Mouse (Mus musculus) hindbrain, embryonic 11.5 days (tissue): ENCODE data around the gene Cbarp. TPM values are rescaled to one million over a fixed set of nuclear protein-coding genes. Genes with fewer than 3 reads are reported as not detected.

Experiments
- ATAC-seq: fragments of 200-750 bp; cut with Nextera tagmentation; 2 replicates; pipeline ENCODE4 v1.8.0; 2017; ENCODE audit warnings: mild to moderate bottlenecking, moderate TSS enrichment, moderate library complexity; ENCODE audit not compliant: low FRiP score
- DNase-seq: peaks from one replicate; pipeline ENCODE4 v3.0.0-alpha.2; 2015; ENCODE audit warnings: low spot score
- H3K27ac ChIP-seq: fragments of 300-500 bp; sonication (generic); 2 replicates; pipeline ENCODE4 v1.5.1; 2014; ENCODE audit warnings: mild to moderate bottlenecking, low read depth, low read length
- H3K27me3 ChIP-seq: fragments of 300-500 bp; sonication (generic); 2 replicates; pipeline ENCODE4 v1.6.1; 2014; ENCODE audit warnings: mild to moderate bottlenecking, low read length, moderate library complexity, mixed read lengths; ENCODE audit not compliant: control insufficient read depth, insufficient read depth
- H3K36me3 ChIP-seq: fragments of 300-500 bp; sonication (generic); 2 replicates; pipeline ENCODE4 v1.6.1; 2014; ENCODE audit warnings: mild to moderate bottlenecking, low read length, moderate library complexity, mixed read lengths; ENCODE audit not compliant: control insufficient read depth, insufficient read depth
- H3K4me1 ChIP-seq: fragments of 300-500 bp; sonication (generic); replicated peaks from 2 replicates; pipeline ENCODE4 v1.6.1; 2014; ENCODE audit warnings: low read length, mixed read lengths; ENCODE audit not compliant: control insufficient read depth, insufficient read depth
- H3K4me2 ChIP-seq: fragments of 300-500 bp; sonication (generic); replicated peaks from 2 replicates; pipeline ENCODE4 v1.6.1; 2014; ENCODE audit warnings: mild to moderate bottlenecking, low read depth, low read length
- H3K4me3 ChIP-seq: fragments of 300-500 bp; sonication (generic); 2 replicates; pipeline ENCODE4 v1.5.1; 2014; ENCODE audit warnings: low read depth, low read length
- H3K9ac ChIP-seq: fragments of 300-500 bp; sonication (generic); 2 replicates; pipeline ENCODE4 v1.6.1; 2014; ENCODE audit warnings: low read depth, low read length
- H3K9me3 ChIP-seq: fragments of 300-500 bp; sonication (generic); 2 replicates; pipeline ENCODE4 v1.6.1; 2016; ENCODE audit warnings: low read length; ENCODE audit not compliant: control insufficient read depth
- WGBS: fragments of 180-500 bp; shearing (Covaris S2); extraction: QIAGEN DNeasy Blood & Tissue Kit; methylation state at CpG from one replicate; pipeline ENCODE4 v1.1.7; 2014; 5-methylcytosine and 5-hydroxymethylcytosine counted together
- polyA plus RNA-seq: library from polyadenylated mRNA; unstranded; fragments of >200 nt; fragmentation: Nextera tagmentation; extraction: Ambion mirVana; gene quantifications from 2 replicates; pipeline ENCODE4 v1.2.1, GENCODE M21; 2014

The Cbarp gene
- polyA plus RNA-seq, 1 experiment from 2014 or later = 16.7 TPM

GRCm38 (mm10) chr10:80107678-80108077 lies 33.0 kb downstream of the Cbarp start:
- H3K4me2 ChIP-seq = no peak overlapping the region; the same call in 1 of the 2 replicates
- H3K9me3 ChIP-seq = no peaks in the 10 kb centered on the region
- no peaks in the 10 kb centered on the region for H3K4me1 ChIP-seq
- ATAC-seq (no peak), DNase-seq (no peak)
- 65% methylated on average over 6 of the region's 6 CpGs for WGBS
- H3K27ac ChIP-seq = 0 out of 2 replicates have a peak overlapping the region, but pooled peaks have one; percentile 17
- no peaks in the 10 kb centered on the region for H3K27me3 ChIP-seq
- no peak overlapping the region for H3K9ac ChIP-seq
- H3K36me3 ChIP-seq = no peaks in the 10 kb centered on the region
- no peak overlapping the region for H3K4me3 ChIP-seq

- Histone ChIP-seq H3K9me3 (no peaks in the 10 kb centered on the region), H3K4me3 (no peak overlapping the region), H3K27ac (no peak overlapping the region), H3K36me3 (no peaks in the 10 kb centered on the region), H3K27me3 (no peaks in the 10 kb centered on the region), H3K9ac (no peak overlapping the region), H3K4me1 (no peaks in the 10 kb centered on the region; the same call in 1 of the 2 replicates), H3K4me2 (no peak overlapping the region)
- no peak for DNase-seq
- 54% methylated on average over 5 of the region's 5 CpGs for WGBS
- ATAC-seq = no peak
Observed at GRCm38 (mm10) chr10:80105926-80106325, 34.7 kb downstream of the Cbarp start.

- Histone ChIP-seq H3K9me3 (no peaks in the 10 kb centered on the region), H3K4me3 (no peak within 1 kb of the TSS), H3K9ac (no peak within 1 kb of the TSS), H3K36me3 (no peaks in the 10 kb centered on the region), H3K27me3 (no peaks in the 10 kb centered on the region), H3K27ac (no peak within 1 kb of the TSS), H3K4me2 (no peak within 1 kb of the TSS), H3K4me1 (no peaks in the 10 kb centered on the region; the same call in 1 of the 2 replicates)
- ATAC-seq = no peak
- DNase-seq = no peak
- WGBS = 73% methylated on average over 5 of the region's 5 CpGs
Observed at GRCm38 (mm10) chr10:80105460-80105859, 35.2 kb downstream of the Cbarp start, which contains the start of gene Sbno2. Gene Sbno2, minus strand, starts transcription at chr10:80105571.

- H3K9ac ChIP-seq = no peak overlapping the region
- no peak overlapping the region for H3K4me3 ChIP-seq
- no peak for ATAC-seq
- H3K9me3 ChIP-seq = no peaks in the 10 kb centered on the region
- WGBS = 80% methylated on average over 3 of the region's 3 CpGs
- DNase-seq = no peak
- H3K36me3 ChIP-seq = no peaks in the 10 kb centered on the region
- no peak overlapping the region for H3K27ac ChIP-seq
- no peak overlapping the region for H3K4me2 ChIP-seq
- H3K27me3 ChIP-seq = no peaks in the 10 kb centered on the region
- no peaks in the 10 kb centered on the region; the same call in 1 of the 2 replicates for H3K4me1 ChIP-seq
Observed at GRCm38 (mm10) chr10:80104181-80104580, 36.5 kb downstream of the Cbarp start.

GRCm38 (mm10) chr10:80103032-80103431 lies 37.6 kb downstream of the Cbarp start:
- H3K9ac ChIP-seq = no peak overlapping the region
- 83% methylated on average over 2 of the region's 2 CpGs for whole genome bisulfite sequencing
- H3K4me2 ChIP-seq = no peak overlapping the region
- no peaks in the 10 kb centered on the region for H3K27me3 ChIP-seq
- ATAC-seq = peak; percentile 10; the same call in 1 of the 2 replicates
- no peaks in the 10 kb centered on the region for H3K36me3 ChIP-seq
- no peak overlapping the region for H3K4me3 ChIP-seq
- DNase-seq = no peak
- no peaks in the 10 kb centered on the region for H3K9me3 ChIP-seq
- H3K27ac ChIP-seq = no peak overlapping the region
- no peaks in the 10 kb centered on the region; the same call in 1 of the 2 replicates for H3K4me1 ChIP-seq

GRCm38 (mm10) chr10:80102216-80102915 lies 38.3 kb downstream of the Cbarp start:
- H3K4me3 ChIP-seq = peak overlapping the region; percentile 84
- no peaks in the 10 kb centered on the region; the same call in 1 of the 2 replicates for H3K4me1 ChIP-seq
- H3K27ac ChIP-seq = peak overlapping the region; percentile 58
- ATAC-seq = peak; percentile 88
- WGBS = under 1% methylated on average over 54 of the region's 59 CpGs
- H3K36me3 ChIP-seq = no peaks in the 10 kb centered on the region
- DNase-seq = peak; percentile 95
- no peaks in the 10 kb centered on the region for H3K27me3 ChIP-seq
- peak overlapping the region; percentile 88 for H3K4me2 ChIP-seq
- peak overlapping the region; percentile 83 for H3K9ac ChIP-seq
- H3K9me3 ChIP-seq = no peaks in the 10 kb centered on the region

- no peak overlapping the region for H3K4me2 ChIP-seq
- no peak overlapping the region for H3K4me3 ChIP-seq
- no peak for ATAC-seq
Observed at GRCm38 (mm10) chr10:80100982-80101381, 39.7 kb downstream of the Cbarp start.

GRCm38 (mm10) chr10:80098630-80099029 lies 42.0 kb downstream of the Cbarp start:
- Histone ChIP-seq H3K9me3 (no peaks in the 10 kb centered on the region), H3K4me2 (no peak overlapping the region), H3K27ac (no peak overlapping the region), H3K9ac (no peak overlapping the region), H3K4me1 (no peaks in the 10 kb centered on the region; the same call in 1 of the 2 replicates), H3K27me3 (no peaks in the 10 kb centered on the region), H3K36me3 (no peaks in the 10 kb centered on the region), H3K4me3 (no peak overlapping the region)
- no peak for ATAC-seq
- WGBS = 87% methylated on average over 5 of the region's 5 CpGs
- DNase-seq = no peak

More at GRCm38 (mm10) chr10:80100982-80101381, 39.7 kb downstream of the Cbarp start:
- no peak overlapping the region for H3K27ac ChIP-seq
- DNase-seq = no peak
- no peaks in the 10 kb centered on the region for H3K27me3 ChIP-seq
- 64% methylated on average over 11 of the region's 11 CpGs for WGBS
- no peak overlapping the region for H3K9ac ChIP-seq
- no peaks in the 10 kb centered on the region; the same call in 1 of the 2 replicates for H3K4me1 ChIP-seq
- H3K36me3 ChIP-seq = no peaks in the 10 kb centered on the region
- H3K9me3 ChIP-seq = no peaks in the 10 kb centered on the region

- no peaks in the 10 kb centered on the region; the same call in 1 of the 2 replicates for H3K4me1 ChIP-seq
- H3K27me3 ChIP-seq = no peaks in the 10 kb centered on the region
- 26% methylated on average over 6 of the region's 7 CpGs for WGBS
- no peak overlapping the region for H3K9ac ChIP-seq
- ATAC-seq = no peak
- H3K4me2 ChIP-seq = no peak overlapping the region
- H3K36me3 ChIP-seq = no peaks in the 10 kb centered on the region
- H3K9me3 ChIP-seq = no peaks in the 10 kb centered on the region
- no peak for DNase-seq
- no peak overlapping the region for H3K27ac ChIP-seq
- no peak overlapping the region for H3K4me3 ChIP-seq
Observed at GRCm38 (mm10) chr10:80097275-80097674, 43.4 kb downstream of the Cbarp start.
